ENCODE assay signal across 9 mouse cellular contexts in the genomic region with DNA sequence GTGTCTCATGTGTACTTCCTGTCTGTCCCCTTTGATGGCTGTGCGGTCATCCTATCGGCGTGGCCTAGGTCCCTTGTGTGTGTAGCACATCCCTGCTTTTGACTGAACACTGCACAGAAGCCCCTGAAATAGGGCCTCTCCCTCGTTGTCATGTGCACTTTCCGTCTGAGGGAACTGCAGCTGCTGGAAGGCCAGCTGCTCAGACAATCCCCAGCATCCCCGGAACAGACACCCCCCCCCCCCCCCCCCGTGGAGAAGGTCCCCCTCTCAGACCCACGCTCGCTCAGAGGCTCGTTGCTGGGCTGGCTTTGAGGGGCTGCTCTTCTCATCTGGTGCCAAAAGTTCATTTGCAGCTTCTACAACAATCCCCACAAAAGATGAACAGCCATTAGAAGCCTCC. TPM values are rescaled to one million over a fixed set of nuclear protein-coding genes. Genes with fewer than 3 reads are reported as not detected.
DNase-seq lines count a peak whose midpoint lies in the region; ATAC-seq and TF ChIP-seq lines count a peak whose summit lies in the region.
"Had no signal": no experiment of that assay in that cellular context is flagged by ENCODE, and none has a peak within 500 bp of the region (broad histone marks: within the 10 kb centered on the region; RNA-seq: fewer than 3 reads in every experiment).

No protein-coding gene starts in this region.

- no peak; the same call in 1 of the 2 replicates for ATAC-seq in embryonic facial prominence, embryonic 11.5 days (replicated peaks; ENCODE audit: insufficient number of reproducible peaks, low FRiP score, low TSS enrichment, low read depth)
- peak; percentile 78 for ATAC-seq in forebrain, embryonic 15.5 days (replicated peaks)
- peak; percentile 81 for ATAC-seq in limb, embryonic 14.5 days (ENCODE audit: low FRiP score, low read depth)
- ATAC-seq in erythroblast, adult 5-6 weeks (replicated peaks; ENCODE audit: low FRiP score, poor library complexity, severe bottlenecking), result no peak

- no peaks in the 10 kb centered on the region for H3K27me3 ChIP-seq in embryonic facial prominence, embryonic 11.5 days (ENCODE audit: control insufficient read depth, insufficient read depth, low read length)
- H3K27me3 ChIP-seq in forebrain, embryonic 15.5 days, result no peaks in the 10 kb centered on the region
- no peaks in the 10 kb centered on the region for H3K27me3 ChIP-seq in limb, embryonic 14.5 days (ENCODE audit: control insufficient read depth, insufficient read depth, low read length)
- H3K27me3 ChIP-seq: liver, embryonic 15.5 days had no signal

- no peak overlapping the region for H3K27ac ChIP-seq in embryonic facial prominence, embryonic 11.5 days (replicated peaks; ENCODE audit: low read depth, low read length)
- H3K27ac ChIP-seq in forebrain, embryonic 15.5 days (replicated peaks), result peak overlapping the region; percentile 63
- no peak overlapping the region for H3K27ac ChIP-seq in limb, embryonic 14.5 days (replicated peaks; ENCODE audit: low read depth, low read length)
- H3K27ac ChIP-seq: embryonic facial prominence, embryonic 12.5 days; liver, embryonic 15.5 days had no signal

- H3K36me3 ChIP-seq in embryonic facial prominence, embryonic 11.5 days (replicated peaks; ENCODE audit: control insufficient read depth, insufficient read depth, low read depth, low read length), result no peaks in the 10 kb centered on the region
- H3K36me3 ChIP-seq in forebrain, embryonic 15.5 days, result no peaks in the 10 kb centered on the region
- no peaks in the 10 kb centered on the region for H3K36me3 ChIP-seq in limb, embryonic 14.5 days (ENCODE audit: control insufficient read depth, insufficient read depth, low read length)
- H3K36me3 ChIP-seq: embryonic facial prominence, embryonic 12.5 days; liver, embryonic 15.5 days had no signal

- H3K4me1 ChIP-seq in embryonic facial prominence, embryonic 11.5 days (ENCODE audit: control insufficient read depth, insufficient read depth, low read length), result no peaks in the 10 kb centered on the region
- peaks cover 20% of the 10 kb centered on the region for H3K4me1 ChIP-seq in forebrain, embryonic 15.5 days
- H3K4me1 ChIP-seq in limb, embryonic 14.5 days (ENCODE audit: control insufficient read depth, insufficient read depth, low read length), result no peaks in the 10 kb centered on the region
- H3K4me1 ChIP-seq: embryonic facial prominence, embryonic 12.5 days; liver, embryonic 15.5 days had no signal

- H3K4me3 ChIP-seq in embryonic facial prominence, embryonic 11.5 days (ENCODE audit: low read depth, low read length), result no peak overlapping the region
- no peak overlapping the region for H3K4me3 ChIP-seq in forebrain, embryonic 15.5 days
- H3K4me3 ChIP-seq in limb, embryonic 14.5 days (replicated peaks; ENCODE audit: low read length), result no peak overlapping the region
- H3K4me3 ChIP-seq: embryonic facial prominence, embryonic 12.5 days; liver, embryonic 15.5 days had no signal

- H3K4me2 ChIP-seq in embryonic facial prominence, embryonic 11.5 days (ENCODE audit: low read depth, low read length), result no peak overlapping the region
- no peak overlapping the region for H3K4me2 ChIP-seq in forebrain, embryonic 15.5 days (replicated peaks)
- no peak overlapping the region for H3K4me2 ChIP-seq in limb, embryonic 14.5 days (replicated peaks; ENCODE audit: low read depth, low read length, severe bottlenecking)
- H3K4me2 ChIP-seq: embryonic facial prominence, embryonic 12.5 days; liver, embryonic 15.5 days had no signal

- WGBS in embryonic facial prominence, embryonic 11.5 days, result 29% methylated on average over 10 of the region's 10 CpGs
- WGBS in forebrain, embryonic 15.5 days, result 6% methylated on average over 9 of the region's 10 CpGs
- WGBS in limb, embryonic 14.5 days, result 33% methylated on average over 9 of the region's 10 CpGs

- DNase-seq in embryonic facial prominence, embryonic 11.5 days (ENCODE audit: low spot score), result peak; percentile 8
- peak; percentile 28 for DNase-seq in limb, embryonic 14.5 days (ENCODE audit: low spot score)
- peak; percentile 64 for DNase-seq in retina, embryonic 14.5 days (ENCODE audit: low spot score)
- DNase-seq in T-cell, adult 2 months (ENCODE audit: low spot score), result no peak
- no peak for DNase-seq in heart, postnatal 14 days

- no peaks in the 10 kb centered on the region for H3K9me3 ChIP-seq in embryonic facial prominence, embryonic 11.5 days (replicated peaks; ENCODE audit: control insufficient read depth, low read length)
- no peaks in the 10 kb centered on the region for H3K9me3 ChIP-seq in forebrain, embryonic 15.5 days
- H3K9me3 ChIP-seq in limb, embryonic 14.5 days (ENCODE audit: control insufficient read depth, low read length), result no peaks in the 10 kb centered on the region
- H3K9me3 ChIP-seq: embryonic facial prominence, embryonic 12.5 days; liver, embryonic 15.5 days had no signal

- TF ChIP-seq POLR2A in limb, embryonic 14.5 days (IDR thresholded peaks at IDR 0.05; ENCODE audit: borderline replicate concordance, extremely low read depth, insufficient read depth, insufficient read length), result no peak

- no peak overlapping the region for H3K9ac ChIP-seq in embryonic facial prominence, embryonic 11.5 days (replicated peaks; ENCODE audit: low read length)
- no peak overlapping the region for H3K9ac ChIP-seq in forebrain, embryonic 15.5 days (replicated peaks)
- no peak overlapping the region for H3K9ac ChIP-seq in limb, embryonic 14.5 days (ENCODE audit: low read depth, low read length, severe bottlenecking)
- H3K9ac ChIP-seq: embryonic facial prominence, embryonic 12.5 days; liver, embryonic 15.5 days had no signal

- intact Hi-C loops in heart, postnatal 14 days (cut with DNase I), result no loop called here

RNA-seq across cellular contexts. Expression of gene Nptx2, which starts 11.0 kb away (rescaled TPM):
- 0.67 and 1.4 TPM in 2 replicates for polyA plus RNA-seq in embryonic facial prominence, embryonic 11.5 days (2014; fragmentation: Nextera tagmentation; extraction: Ambion mirVana)
- 1.7 and 3.4 TPM in 2 replicates for polyA plus RNA-seq in forebrain, embryonic 15.5 days (2015; fragmentation: Nextera tagmentation; extraction: Ambion mirVana)
- polyA plus RNA-seq in limb, embryonic 14.5 days (2012; rRNA removed), result 3.8 and 4.1 TPM in 2 replicates
- polyA plus RNA-seq in limb, embryonic 14.5 days (2014; fragmentation: Nextera tagmentation; extraction: Ambion mirVana), result 1.2 and 1.6 TPM in 2 replicates
- total RNA-seq in heart, postnatal 14 days (2021), result under 1 TPM; 0.07 to 0.10 TPM
- not detected in 2 replicates for total RNA-seq in erythroblast, adult 5-6 weeks (2015; ENCODE audit: low replicate concordance)
- not detected in 2 replicates for total RNA-seq in erythroblast, adult 5-6 weeks (2017; ENCODE audit: low replicate concordance)

Comparison
In these comparisons a context has a peak if more than half of its experiments do, and no peak if none do; other contexts are left out.
1. ATAC-seq: peak in forebrain, embryonic 15.5 days (single experiment) and limb, embryonic 14.5 days (single experiment); none in embryonic facial prominence, embryonic 11.5 days (single experiment) and erythroblast, adult 5-6 weeks (single experiment).
2. DNase-seq: peak in embryonic facial prominence, embryonic 11.5 days (single experiment), limb, embryonic 14.5 days (single experiment) and retina, embryonic 14.5 days (single experiment); none in T-cell, adult 2 months (single experiment) and heart, postnatal 14 days (0 of 2).